Mouse (Mus musculus) midbrain, embryonic 10.5 days (tissue): ENCODE measurements around the gene Capn2. TPM values are rescaled to one million over a fixed set of nuclear protein-coding genes. Genes with fewer than 3 reads are reported as not detected.
A peak's percentile ranks its signal among the peaks of the same experiment; 100 is the strongest.

Experiments used
- DNase-seq: peaks from one replicate; pipeline ENCODE4 v3.0.0-alpha.2; 2017; ENCODE audit warnings: low spot score
- H3K27ac ChIP-seq: fragments of 300-500 bp; sonication (generic); replicated peaks from 2 replicates; pipeline ENCODE4 v1.5.1; 2016; ENCODE audit warnings: mild to moderate bottlenecking
- H3K27me3 ChIP-seq: fragments of 300-500 bp; sonication (generic); 2 replicates; pipeline ENCODE4 v1.6.1; 2016; ENCODE audit warnings: low read depth, mild to moderate bottlenecking; ENCODE audit not compliant: poor library complexity, severe bottlenecking
- H3K36me3 ChIP-seq: fragments of 300-500 bp; sonication (generic); 2 replicates; pipeline ENCODE4 v1.6.1; 2016; ENCODE audit warnings: mild to moderate bottlenecking, moderate library complexity
- H3K4me1 ChIP-seq: fragments of 300-500 bp; sonication (generic); 2 replicates; pipeline ENCODE4 v1.6.1; 2016
- H3K4me3 ChIP-seq: fragments of 300-500 bp; sonication (generic); 2 replicates; pipeline ENCODE4 v1.5.1; 2016; ENCODE audit warnings: mild to moderate bottlenecking, moderate library complexity
- H3K9me3 ChIP-seq: fragments of 300-500 bp; sonication (generic); replicated peaks from 2 replicates; pipeline ENCODE4 v1.6.1; 2016; ENCODE audit warnings: mild to moderate bottlenecking
- WGBS: fragments of 180-500 bp; shearing (Covaris S2); methylation state at CpG from one replicate; pipeline ENCODE4 v1.1.7; 2016; 5-methylcytosine and 5-hydroxymethylcytosine counted together
- polyA plus RNA-seq: library from polyadenylated mRNA; unstranded; fragments of >200 nt; fragmentation: Nextera tagmentation; extraction: Ambion mirVana; gene quantifications from 2 replicates; pipeline ENCODE4 v1.2.1, GENCODE M21; 2016

Gene Capn2
- polyA plus RNA-seq, 1 experiment from 2014 or later, result 83.2 TPM

GRCm38 (mm10) chr1:182491839-182492238 lies 25.6 kb downstream of the Capn2 start:
- Histone ChIP-seq H3K4me1 (peaks cover 33% of the 10 kb centered on the region), H3K27ac (no peak overlapping the region), H3K27me3 (no peaks in the 10 kb centered on the region), H3K9me3 (no peaks in the 10 kb centered on the region), H3K4me3 (no peak overlapping the region), H3K36me3 (peaks cover 46% of the 10 kb centered on the region)
- 92% methylated on average over 6 of the region's 6 CpGs for WGBS
- DNase-seq, result no peak

GRCm38 (mm10) chr1:182490568-182490967 lies 26.8 kb downstream of the Capn2 start:
- DNase-seq, result no peak
- 83% methylated on average over 7 of the region's 7 CpGs for WGBS
- peaks cover 25% of the 10 kb centered on the region for H3K4me1 ChIP-seq
- no peak overlapping the region for H3K27ac ChIP-seq
- H3K27me3 ChIP-seq, result no peaks in the 10 kb centered on the region
- peaks cover 58% of the 10 kb centered on the region for H3K36me3 ChIP-seq
- no peaks in the 10 kb centered on the region for H3K9me3 ChIP-seq
- peak overlapping the region; percentile 47; the same call in 1 of the 2 replicates for H3K4me3 ChIP-seq

GRCm38 (mm10) chr1:182489803-182490452 lies 27.5 kb downstream of the Capn2 start:
- 12% methylated on average over 21 of the region's 21 CpGs for WGBS
- Histone ChIP-seq H3K27ac (peak overlapping the region; percentile 67; the same call in 1 of the 2 replicates), H3K4me3 (peak overlapping the region; percentile 47), H3K9me3 (no peaks in the 10 kb centered on the region), H3K27me3 (no peaks in the 10 kb centered on the region), H3K36me3 (peaks cover 64% of the 10 kb centered on the region), H3K4me1 (peaks cover 23% of the 10 kb centered on the region)
- peak; percentile 87 for DNase-seq

GRCm38 (mm10) chr1:182488503-182488902 lies 28.9 kb downstream of the Capn2 start:
- 90% methylated on average over 10 of the region's 10 CpGs for WGBS
- no peaks in the 10 kb centered on the region for H3K9me3 ChIP-seq
- H3K27me3 ChIP-seq, result no peaks in the 10 kb centered on the region
- no peak overlapping the region for H3K27ac ChIP-seq
- peaks cover 13% of the 10 kb centered on the region for H3K4me1 ChIP-seq
- peaks cover 78% of the 10 kb centered on the region for H3K36me3 ChIP-seq
- H3K4me3 ChIP-seq, result no peak overlapping the region
- DNase-seq, result no peak

- Histone ChIP-seq H3K4me3 (no peak overlapping the region), H3K36me3 (peaks cover 95% of the 10 kb centered on the region), H3K27ac (no peak overlapping the region), H3K9me3 (no peaks in the 10 kb centered on the region), H3K27me3 (no peaks in the 10 kb centered on the region), H3K4me1 (no peaks in the 10 kb centered on the region)
- WGBS, result 90% methylated on average over 12 of the region's 12 CpGs
- DNase-seq, result no peak
These were observed 33.5 kb downstream of the Capn2 start for GRCm38 (mm10) chr1:182483910-182484274.

- Histone ChIP-seq H3K9me3 (no peaks in the 10 kb centered on the region), H3K27me3 (no peaks in the 10 kb centered on the region), H3K36me3 (peaks cover 93% of the 10 kb centered on the region), H3K4me1 (no peaks in the 10 kb centered on the region), H3K4me3 (no peak overlapping the region), H3K27ac (no peak overlapping the region)
- WGBS, result 89% methylated on average over 14 of the region's 14 CpGs
- DNase-seq, result no peak
These were observed 34.2 kb downstream of the Capn2 start for GRCm38 (mm10) chr1:182482991-182483909.

GRCm38 (mm10) chr1:182481646-182482295 lies 35.6 kb downstream of the Capn2 start:
- H3K4me3 ChIP-seq, result no peak overlapping the region
- no peak for DNase-seq
- no peaks in the 10 kb centered on the region for H3K9me3 ChIP-seq
- WGBS, result 88% methylated on average over 10 of the region's 10 CpGs
- H3K27ac ChIP-seq, result no peak overlapping the region
- no peaks in the 10 kb centered on the region for H3K4me1 ChIP-seq
- peaks cover 93% of the 10 kb centered on the region for H3K36me3 ChIP-seq
- H3K27me3 ChIP-seq, result no peaks in the 10 kb centered on the region

- H3K36me3 ChIP-seq, result peaks cover 91% of the 10 kb centered on the region
- 94% methylated on average over 7 of the region's 7 CpGs for WGBS
These were observed 36.3 kb downstream of the Capn2 start for GRCm38 (mm10) chr1:182481138-182481537.

GRCm38 (mm10) chr1:182478935-182479334 lies 38.5 kb downstream of the Capn2 start:
- Histone ChIP-seq H3K27me3 (no peaks in the 10 kb centered on the region), H3K27ac (no peak overlapping the region), H3K36me3 (peaks cover 92% of the 10 kb centered on the region), H3K9me3 (no peaks in the 10 kb centered on the region), H3K4me3 (no peak overlapping the region), H3K4me1 (no peaks in the 10 kb centered on the region)
- DNase-seq, result no peak
- 94% methylated on average over 4 of the region's 4 CpGs for WGBS

More at GRCm38 (mm10) chr1:182481138-182481537, 36.3 kb downstream of the Capn2 start:
- no peak for DNase-seq
- Histone ChIP-seq H3K27ac (no peak overlapping the region), H3K4me1 (no peaks in the 10 kb centered on the region), H3K9me3 (no peaks in the 10 kb centered on the region), H3K27me3 (no peaks in the 10 kb centered on the region), H3K4me3 (no peak overlapping the region)

- WGBS, result 83% methylated on average over 5 of the region's 5 CpGs
- peaks cover 93% of the 10 kb centered on the region for H3K36me3 ChIP-seq
These were observed 42.2 kb downstream of the Capn2 start for GRCm38 (mm10) chr1:182475005-182475796.

GRCm38 (mm10) chr1:182465978-182466377 lies 51.4 kb downstream of the Capn2 start:
- Histone ChIP-seq H3K4me1 (peaks cover 6% of the 10 kb centered on the region), H3K27ac (no peak overlapping the region), H3K9me3 (no peaks in the 10 kb centered on the region), H3K36me3 (peaks cover 66% of the 10 kb centered on the region), H3K27me3 (no peaks in the 10 kb centered on the region), H3K4me3 (no peak overlapping the region)
- DNase-seq, result no peak
- WGBS, result 90% methylated on average over 4 of the region's 4 CpGs

More at GRCm38 (mm10) chr1:182475005-182475796, 42.2 kb downstream of the Capn2 start:
- Histone ChIP-seq H3K27me3 (no peaks in the 10 kb centered on the region), H3K4me3 (no peak overlapping the region), H3K27ac (no peak overlapping the region), H3K9me3 (no peaks in the 10 kb centered on the region), H3K4me1 (no peaks in the 10 kb centered on the region)
- DNase-seq, result no peak

GRCm38 (mm10) chr1:182465309-182465708 lies 52.1 kb downstream of the Capn2 start:
- H3K4me3 ChIP-seq, result no peak overlapping the region
- DNase-seq, result no peak
- WGBS, result 90% methylated on average over 4 of the region's 4 CpGs
- no peak overlapping the region for H3K27ac ChIP-seq
- peaks cover 10% of the 10 kb centered on the region for H3K4me1 ChIP-seq
- no peaks in the 10 kb centered on the region for H3K27me3 ChIP-seq
- H3K9me3 ChIP-seq, result no peaks in the 10 kb centered on the region
- peaks cover 64% of the 10 kb centered on the region for H3K36me3 ChIP-seq
